Mouse (Mus musculus) spleen, postnatal 10 days (tissue): ENCODE results near the gene Lrrk1.

Source experiments
- DNase-seq, 2 experiments: peaks; one replicate each; pipeline ENCODE4 v3.0.0; 2021 to 2022; ENCODE audit warnings: low spot score in 2 of 2

Gene Lrrk1

GRCm38 (mm10) chr7:66303922-66304660 lies 84.1 kb downstream of the Lrrk1 start:
- no peak for DNase-seq

- DNase-seq: no peak
Observed at GRCm38 (mm10) chr7:66301486-66301885, 86.7 kb downstream of the Lrrk1 start.

GRCm38 (mm10) chr7:66300680-66301079 lies 87.5 kb downstream of the Lrrk1 start:
- peak; percentile 71 to 91 for DNase-seq

- DNase-seq: no peak
Observed at GRCm38 (mm10) chr7:66297656-66298021, 90.5 kb downstream of the Lrrk1 start.

DNA sequence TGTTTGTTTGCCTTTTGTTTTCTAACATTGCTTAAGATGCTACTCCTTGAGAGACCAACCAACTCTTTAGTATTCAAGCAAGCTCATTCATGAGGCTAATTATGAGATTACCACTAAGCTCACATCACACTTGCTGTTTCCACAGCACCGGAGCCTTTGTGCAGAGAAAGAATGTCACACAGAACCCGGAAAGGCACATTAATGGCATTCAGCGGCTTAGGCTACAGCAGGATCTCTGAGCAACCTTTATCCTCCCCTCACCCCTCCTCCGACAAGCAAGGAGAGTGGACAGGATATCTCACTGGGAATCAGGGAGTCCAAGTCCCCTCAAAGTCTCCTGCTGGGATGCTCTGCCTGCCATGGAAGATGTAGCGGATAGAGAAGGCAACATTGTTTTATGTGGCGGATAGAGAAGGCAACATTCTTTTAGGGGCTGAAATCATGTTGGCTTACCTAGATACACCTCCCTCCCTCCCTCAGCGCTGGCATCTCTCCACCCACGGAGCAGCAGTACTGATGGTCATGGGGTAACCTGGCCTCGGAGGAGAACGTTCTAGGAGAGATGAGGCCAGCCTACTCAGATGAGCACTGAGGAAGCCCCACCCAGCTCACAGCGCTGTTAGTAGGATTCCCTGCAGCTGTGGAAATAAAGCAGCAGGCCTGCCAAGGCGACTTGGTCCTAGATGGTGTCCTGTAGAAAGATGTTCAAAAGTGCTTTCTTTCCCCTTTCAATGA lies 91.1 kb downstream of the Lrrk1 start:
- DNase-seq: no peak

DNA sequence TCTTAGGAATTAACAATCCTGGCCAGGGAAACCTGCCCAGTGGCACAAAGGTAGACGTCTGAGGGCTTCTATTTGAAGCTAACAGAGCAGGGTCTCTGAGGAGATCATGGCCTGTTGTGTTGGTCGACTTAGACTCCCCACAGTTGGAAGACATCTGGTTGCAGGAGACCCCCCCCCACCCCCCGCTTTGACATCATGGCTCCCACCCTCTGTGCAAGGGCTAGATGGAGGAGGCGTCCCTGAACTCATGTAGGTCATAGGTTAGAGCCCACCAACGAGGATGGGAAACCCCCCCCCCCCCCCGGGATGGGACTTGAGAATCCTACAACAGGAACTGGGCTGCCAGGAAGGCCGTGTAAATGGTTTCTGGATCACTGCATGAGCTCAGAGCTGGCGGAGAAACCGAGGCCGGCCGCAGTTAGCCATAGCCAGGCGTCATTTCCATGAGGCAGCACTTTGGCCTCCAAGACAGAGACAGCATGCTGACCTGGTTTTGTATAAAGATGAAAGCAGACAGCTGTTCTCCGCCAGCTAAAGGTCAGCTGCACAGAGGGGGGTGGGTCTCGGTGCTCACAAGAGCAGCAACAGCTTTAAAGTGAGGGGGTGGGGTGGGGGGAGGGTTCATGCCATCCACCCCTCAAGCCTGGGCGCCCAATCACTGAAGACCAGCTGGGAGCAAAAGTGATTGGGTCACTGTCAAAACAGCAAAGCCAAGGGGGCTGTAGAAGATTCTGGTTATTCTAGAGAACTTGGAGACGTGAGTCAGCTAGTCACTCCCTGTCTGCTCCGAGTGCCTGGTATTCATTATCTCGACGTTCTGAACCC lies 95.4 kb downstream of the Lrrk1 start:
- DNase-seq: no peak

DNA sequence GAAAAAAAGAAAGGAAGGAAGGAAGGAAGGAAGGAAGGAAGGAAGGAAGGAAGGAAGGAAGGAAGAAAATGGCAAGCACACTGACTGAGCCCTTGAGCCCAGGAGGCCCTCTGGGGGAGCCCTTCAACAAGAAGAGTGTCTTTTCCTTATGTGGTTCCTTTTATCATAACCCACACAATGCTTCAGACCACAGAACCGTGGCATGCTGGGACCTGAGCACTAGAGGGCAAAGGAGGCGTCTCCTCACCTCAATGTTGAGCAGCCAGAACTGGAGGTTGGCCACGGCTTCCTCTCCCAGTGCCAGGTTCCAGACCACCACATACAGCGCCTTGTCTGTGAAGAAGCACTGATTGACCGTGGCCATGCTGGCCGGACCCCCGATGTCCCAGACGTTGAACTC lies 96.1 kb downstream of the Lrrk1 start:
- no peak for DNase-seq

- no peak for DNase-seq
Observed at GRCm38 (mm10) chr7:66282984-66283612, 105.1 kb downstream of the Lrrk1 start.

- no peak for DNase-seq
Observed at GRCm38 (mm10) chr7:66282265-66282664, 105.9 kb downstream of the Lrrk1 start.

- DNase-seq: no peak
Observed at GRCm38 (mm10) chr7:66278001-66278400, 110.1 kb downstream of the Lrrk1 start.

GRCm38 (mm10) chr7:66273494-66273893 lies 114.7 kb downstream of the Lrrk1 start:
- no peak for DNase-seq

DNA sequence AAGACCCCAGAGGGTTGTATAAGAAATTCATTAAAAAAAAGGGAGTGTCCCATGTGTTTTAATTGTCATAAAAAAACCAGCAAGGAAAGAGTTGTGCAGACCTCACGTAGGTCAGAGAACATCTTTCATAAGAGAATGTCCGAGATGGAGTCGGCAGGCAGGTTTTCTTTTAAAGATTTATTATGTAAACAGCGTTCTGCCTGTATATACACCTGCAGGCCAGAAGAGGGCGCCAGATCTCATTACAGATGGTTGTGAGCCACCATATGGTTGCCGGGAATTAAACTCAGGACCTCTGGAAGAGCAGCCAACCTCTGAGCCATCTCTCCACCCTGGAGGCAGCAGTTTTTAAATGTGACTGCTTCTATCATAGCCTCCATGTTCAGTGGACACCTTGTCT lies 116.9 kb downstream of the Lrrk1 start:
- peak in 1 of 2 experiments; percentile 51 for DNase-seq

DNA sequence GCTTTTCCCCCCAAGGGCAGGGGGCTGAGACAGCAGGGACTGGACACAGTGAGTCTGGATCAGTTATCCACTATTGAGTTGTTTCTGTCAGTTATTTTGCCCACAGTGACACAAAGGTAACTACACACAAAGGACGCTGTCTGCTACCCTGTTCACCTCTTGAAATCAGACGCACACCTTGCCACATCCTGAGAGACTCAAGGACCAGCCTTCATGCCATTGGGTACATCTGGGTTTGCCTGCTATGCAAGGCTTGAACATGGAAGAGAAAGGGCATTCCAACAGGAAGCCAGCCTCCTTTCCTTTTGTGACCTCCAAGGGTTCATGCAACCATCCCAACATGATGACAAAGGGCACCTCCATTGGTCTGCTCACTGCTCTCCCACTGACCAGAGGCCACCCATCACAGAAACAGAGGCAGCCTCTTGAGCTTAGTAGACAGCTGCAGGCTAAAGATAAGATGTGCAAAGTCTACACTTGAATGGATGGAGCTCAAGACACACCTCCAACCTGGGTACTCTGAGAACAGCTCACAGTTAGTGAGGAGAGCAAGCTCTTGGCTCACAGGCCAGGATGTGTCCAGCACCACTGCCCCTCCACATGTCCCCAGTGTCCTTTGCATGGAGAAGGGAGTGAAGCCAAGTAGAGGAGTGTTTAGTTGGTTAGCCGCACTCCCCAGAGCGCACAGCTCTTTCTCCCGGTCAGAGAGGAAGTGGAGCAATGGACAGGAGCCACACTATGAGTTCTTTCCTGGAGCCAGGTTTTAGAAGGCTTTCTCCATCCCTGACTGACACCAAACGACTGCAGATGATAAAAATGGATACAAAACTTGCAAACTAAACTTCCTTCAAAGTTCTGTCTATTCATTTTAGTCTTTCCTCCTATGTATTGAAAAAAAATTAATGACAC lies 121.0 kb downstream of the Lrrk1 start:
- DNase-seq: peak; percentile 46 to 47

- no peak for DNase-seq
Observed at GRCm38 (mm10) chr7:66263421-66263820, 124.7 kb downstream of the Lrrk1 start.

- no peak for DNase-seq
Observed at GRCm38 (mm10) chr7:66262570-66263156, 125.5 kb downstream of the Lrrk1 start.

- peak in 1 of 2 experiments; percentile 12 for DNase-seq
Observed at GRCm38 (mm10) chr7:66260763-66261390, 127.3 kb downstream of the Lrrk1 start.

DNA sequence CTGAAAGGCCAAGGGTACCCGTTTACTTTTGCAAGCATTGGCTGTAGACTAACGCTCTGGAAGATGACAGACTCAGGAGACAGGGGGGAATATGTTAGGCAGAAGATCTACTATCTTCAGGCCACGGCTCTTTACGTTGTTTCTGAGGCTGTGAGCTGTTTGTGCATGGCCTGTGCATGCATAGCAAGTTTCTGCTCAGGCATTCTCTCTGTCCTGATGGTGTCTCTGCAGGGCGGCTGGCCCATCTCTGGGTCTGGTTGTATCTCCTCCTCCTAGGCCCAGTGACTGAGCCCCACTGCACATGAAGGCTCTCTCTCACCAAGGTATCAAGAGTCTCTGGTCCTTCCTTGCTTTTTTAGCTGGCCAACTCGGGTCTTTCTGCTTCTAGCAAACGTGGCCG lies 127.9 kb downstream of the Lrrk1 start:
- DNase-seq: peak in 1 of 2 experiments; percentile 9

DNA sequence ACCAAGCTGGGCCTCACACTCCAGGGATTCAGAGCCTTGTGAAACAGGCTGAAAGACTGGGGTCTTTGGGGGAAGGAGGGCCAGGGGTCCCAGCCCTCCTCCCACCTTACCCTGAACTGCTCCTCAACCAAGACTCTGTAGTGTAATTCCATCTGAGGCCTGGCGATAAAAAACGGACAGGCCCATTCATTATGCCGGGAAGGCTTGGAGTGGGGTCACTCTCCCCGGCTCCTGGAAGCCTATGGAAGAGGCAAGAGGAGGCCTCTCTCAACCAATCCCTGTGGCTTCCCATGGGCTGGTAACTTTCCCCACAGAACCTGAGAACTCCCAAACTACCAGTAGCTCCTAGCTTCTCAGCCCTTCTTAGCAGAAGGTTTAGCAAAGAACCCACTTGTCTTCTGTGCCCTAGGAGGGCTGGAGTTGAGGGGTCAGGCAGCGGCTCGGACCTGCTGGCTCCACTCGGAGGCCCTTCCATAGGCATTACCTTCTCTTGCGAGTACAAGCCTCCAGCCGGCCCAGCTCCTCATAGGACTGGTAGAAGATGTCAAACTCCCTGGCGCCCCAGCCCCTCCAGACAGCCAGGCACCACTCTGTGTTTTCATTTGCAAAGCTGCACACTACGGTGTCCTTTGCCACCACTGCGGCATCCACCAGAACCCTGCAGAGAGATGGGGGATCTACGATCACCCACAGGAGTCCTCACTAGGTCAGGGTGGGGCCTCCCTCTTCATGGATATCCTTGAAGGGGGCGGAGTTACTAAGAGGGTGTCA lies 128.5 kb downstream of the Lrrk1 start:
- peak in 1 of 2 experiments; percentile 13 for DNase-seq

DNA sequence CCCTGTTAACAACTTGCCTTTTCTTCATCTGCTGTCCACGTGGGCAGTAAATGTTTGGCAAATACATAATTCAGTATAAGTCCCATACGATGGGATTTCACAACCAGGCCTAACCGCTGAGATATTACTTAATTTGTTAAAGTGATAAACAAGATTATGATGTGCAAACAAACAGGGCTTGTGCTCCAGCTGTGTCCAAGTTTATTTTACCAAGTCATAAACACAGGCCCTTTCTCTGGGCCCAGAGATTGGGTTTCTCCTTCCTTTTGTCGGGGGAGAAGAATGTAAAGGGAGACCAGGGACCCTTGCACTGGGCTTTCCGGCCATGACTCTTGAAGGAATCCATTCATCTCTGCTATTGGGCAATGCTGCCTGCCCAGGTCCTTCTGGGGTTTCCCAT lies 129.2 kb downstream of the Lrrk1 start:
- no peak for DNase-seq
